Mouse (Mus musculus) ES-Bruce4 (cell line): ENCODE data around the gene Sec22a.

Source experiments
- CTCF ChIP-seq: IDR thresholded peaks from one replicate; pipeline ENCODE4 v1.8.1; 2011; ENCODE audit warnings: low read depth, low read length
- EP300 ChIP-seq: IDR thresholded peaks from 2 replicates; pipeline ENCODE4 v1.6.1; 2011; ENCODE audit warnings: low read depth, low read length; ENCODE audit not compliant: insufficient read depth
- POLR2A ChIP-seq: IDR thresholded peaks from one replicate; pipeline ENCODE4 v1.8.1; 2011; ENCODE audit warnings: low read length; ENCODE audit not compliant: insufficient read depth

GRCm38 (mm10) chr16:35306631-35307030 lies 57.1 kb downstream of the Sec22a start:
- TF ChIP-seq POLR2A (no peak), CTCF (no peak), EP300 (no peak)
